Mouse (Mus musculus) NIH3T3 (cell line): ENCODE data around the gene Zfp119a.

Experiments
- DNase-seq: peaks from one replicate; pipeline ENCODE4 v3.0.0-alpha.2; 2012; ENCODE audit warnings: low read depth

Gene Zfp119a

GRCm38 (mm10) chr17:55878636-55879369 lies at the start of gene Zfp119a:
Zfp119a (minus strand) TSS chr17:55878930.
- peak; percentile 90 for DNase-seq

GRCm38 (mm10) chr17:55906669-55907068 lies 27.9 kb upstream of the Zfp119a start:
- DNase-seq, result no peak

GRCm38 (mm10) chr17:55904131-55904530 lies 25.4 kb upstream of the Zfp119a start:
- DNase-seq, result no peak

- no peak for DNase-seq
These were observed 25.0 kb upstream of the Zfp119a start for GRCm38 (mm10) chr17:55903687-55904086.

GRCm38 (mm10) chr17:55903087-55903486 lies 24.4 kb upstream of the Zfp119a start:
- no peak for DNase-seq

- peak; percentile 30 for DNase-seq
These were observed 13.8 kb upstream of the Zfp119a start for GRCm38 (mm10) chr17:55892406-55892955.

GRCm38 (mm10) chr17:55884912-55885311 lies 6.2 kb upstream of the Zfp119a start:
- DNase-seq, result peak; percentile 16

GRCm38 (mm10) chr17:55883631-55884030 lies 4.9 kb upstream of the Zfp119a start:
- DNase-seq, result peak; percentile 33

- peak; percentile 44 for DNase-seq
These were observed 471 bp downstream of the Zfp119a start for GRCm38 (mm10) chr17:55878282-55878635.

- DNase-seq, result no peak
These were observed 1.5 kb downstream of the Zfp119a start for GRCm38 (mm10) chr17:55877184-55877583.

- no peak for DNase-seq
These were observed 35.7 kb downstream of the Zfp119a start for GRCm38 (mm10) chr17:55843067-55843466.

- DNase-seq, result peak; percentile 56
These were observed 57.2 kb downstream of the Zfp119a start for GRCm38 (mm10) chr17:55821566-55821965.

- no peak for DNase-seq
These were observed 61.9 kb downstream of the Zfp119a start for GRCm38 (mm10) chr17:55816853-55817252.
